Mouse (Mus musculus): ENCODE measurements around the gene Rnf215. TPM values are rescaled to one million over a fixed set of nuclear protein-coding genes. Genes with fewer than 3 reads are reported as not detected.
"Not testable (repeated sequence)": the region's sequence is repeated elsewhere in the genome, so short reads cannot be mapped to it uniquely, and the experiment has no call there.

Gene Rnf215
- polyA plus RNA-seq, 1 experiment from 2014 or later, result 29.7 TPM

DNA sequence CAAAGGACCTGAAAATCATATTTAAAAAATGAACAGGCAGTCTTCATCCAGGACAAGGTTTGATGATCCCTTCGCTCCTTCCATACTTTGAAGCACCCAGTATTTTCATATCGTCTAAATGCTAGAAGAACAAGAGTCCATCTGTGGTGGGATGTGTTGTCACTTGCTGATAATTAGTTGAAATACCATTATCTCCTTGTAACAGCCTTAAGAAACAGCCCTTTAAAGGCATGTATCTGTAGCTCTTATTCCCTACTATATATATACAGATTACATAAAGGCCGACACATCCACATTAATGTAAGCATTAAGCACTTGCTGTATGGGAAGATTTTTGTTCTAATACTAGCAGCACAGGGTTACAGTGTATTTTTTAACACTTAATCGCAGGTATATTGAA, 6.5 kb upstream of the Rnf215 start:
- not testable (repeated sequence) for H3K27me3 ChIP-seq (ENCODE audit: control insufficient read depth, insufficient read depth, low read length); H3K27ac ChIP-seq (ENCODE audit: low read depth, low read length); H3K4me2 ChIP-seq (ENCODE audit: low read depth); H3K4me3 ChIP-seq (ENCODE audit: low read depth, low read length); H3K4me1 ChIP-seq (ENCODE audit: control insufficient read depth, insufficient read depth, low read length); H3K36me3 ChIP-seq (ENCODE audit: control insufficient read depth, insufficient read depth, low read length); DNase-seq (ENCODE audit: low spot score); H3K9me3 ChIP-seq (ENCODE audit: control insufficient read depth, low read length); H3K9ac ChIP-seq (ENCODE audit: low read length); ATAC-seq (ENCODE audit: insufficient read depth, low FRiP score, low TSS enrichment)
- 96% methylated on average over 4 of the region's 4 CpGs for WGBS

- ATAC-seq (ENCODE audit: insufficient read depth, low FRiP score, low TSS enrichment), result no peak
- H3K36me3 ChIP-seq (ENCODE audit: control insufficient read depth, insufficient read depth, low read length), result peaks cover 2% of the 10 kb centered on the region; the same call in 1 of the 2 replicates
Observed at GRCm38 (mm10) chr11:4133450-4133849, 1.6 kb upstream of the Rnf215 start.

GRCm38 (mm10) chr11:4134400-4134799, 602 bp upstream of the Rnf215 start:
- Histone ChIP-seq H3K4me3 (ENCODE audit: low read depth, low read length) (no peak overlapping the region), H3K27ac (ENCODE audit: low read depth, low read length) (no peak overlapping the region), H3K9me3 (ENCODE audit: control insufficient read depth, low read length) (no peaks in the 10 kb centered on the region), H3K9ac (ENCODE audit: low read length) (no peak overlapping the region), H3K4me2 (ENCODE audit: low read depth) (no peak overlapping the region), H3K36me3 (ENCODE audit: control insufficient read depth, insufficient read depth, low read length) (peaks cover 2% of the 10 kb centered on the region; the same call in 1 of the 2 replicates), H3K27me3 (ENCODE audit: control insufficient read depth, insufficient read depth, low read length) (no peaks in the 10 kb centered on the region), H3K4me1 (ENCODE audit: control insufficient read depth, insufficient read depth, low read length) (peaks cover 6% of the 10 kb centered on the region; the same call in 1 of the 2 replicates)
- no peak for DNase-seq (ENCODE audit: low spot score)
- peak; percentile 14; the same call in 1 of the 2 replicates for ATAC-seq (ENCODE audit: insufficient read depth, low FRiP score, low TSS enrichment)
- WGBS, result 66% methylated on average over 6 of the region's 6 CpGs

More at GRCm38 (mm10) chr11:4133450-4133849, 1.6 kb upstream of the Rnf215 start:
- Histone ChIP-seq H3K9ac (ENCODE audit: low read length) (no peak overlapping the region), H3K27me3 (ENCODE audit: control insufficient read depth, insufficient read depth, low read length) (no peaks in the 10 kb centered on the region), H3K4me2 (ENCODE audit: low read depth) (no peak overlapping the region), H3K27ac (ENCODE audit: low read depth, low read length) (no peak overlapping the region), H3K4me1 (ENCODE audit: control insufficient read depth, insufficient read depth, low read length) (peaks cover 6% of the 10 kb centered on the region; the same call in 1 of the 2 replicates), H3K4me3 (ENCODE audit: low read depth, low read length) (no peak overlapping the region), H3K9me3 (ENCODE audit: control insufficient read depth, low read length) (no peaks in the 10 kb centered on the region)
- no peak for DNase-seq (ENCODE audit: low spot score)
- WGBS, result 54% methylated on average over 3 of the region's 3 CpGs

DNA sequence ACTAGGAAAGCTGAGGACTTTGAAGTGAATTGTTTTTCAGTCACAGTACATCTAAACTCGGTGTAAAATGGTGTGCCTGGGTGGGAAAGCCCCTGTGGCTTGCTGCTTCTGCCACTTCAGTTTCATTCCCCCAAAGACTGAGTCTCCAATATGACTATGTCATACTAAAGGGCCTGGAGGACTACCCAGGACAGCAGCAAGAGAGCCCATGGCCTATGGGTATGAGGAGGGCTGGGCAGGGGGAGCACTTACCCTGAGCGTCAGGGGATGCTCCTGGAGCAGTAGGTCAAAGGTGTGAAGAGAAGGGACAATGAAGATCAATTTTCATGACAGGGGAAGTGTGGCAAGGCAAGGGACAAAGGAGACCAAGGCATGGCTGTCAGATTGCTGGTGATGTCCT, 4.0 kb downstream of the Rnf215 start:
- H3K4me1 ChIP-seq (ENCODE audit: control insufficient read depth, insufficient read depth, low read length), result peaks cover 6% of the 10 kb centered on the region; the same call in 1 of the 2 replicates
- no peak overlapping the region for H3K4me2 ChIP-seq (ENCODE audit: low read depth)
- peaks cover 10% of the 10 kb centered on the region for H3K36me3 ChIP-seq (ENCODE audit: control insufficient read depth, insufficient read depth, low read length)
- H3K4me3 ChIP-seq (ENCODE audit: low read depth, low read length), result no peak overlapping the region
- ATAC-seq (ENCODE audit: insufficient read depth, low FRiP score, low TSS enrichment) (no peak), DNase-seq (ENCODE audit: low spot score) (no peak)
- H3K9ac ChIP-seq (ENCODE audit: low read length), result 0 out of 2 replicates have a peak overlapping the region, but pooled peaks have one; percentile 10
- H3K27ac ChIP-seq (ENCODE audit: low read depth, low read length), result no peak overlapping the region
- H3K27me3 ChIP-seq (ENCODE audit: control insufficient read depth, insufficient read depth, low read length), result no peaks in the 10 kb centered on the region
- WGBS, result 44% methylated on average over 2 of the region's 2 CpGs
- H3K9me3 ChIP-seq (ENCODE audit: control insufficient read depth, low read length), result no peaks in the 10 kb centered on the region

- peaks cover 11% of the 10 kb centered on the region for H3K36me3 ChIP-seq (ENCODE audit: control insufficient read depth, insufficient read depth, low read length)
- H3K4me2 ChIP-seq (ENCODE audit: low read depth), result no peak overlapping the region
Observed at GRCm38 (mm10) chr11:4141505-4141904, 6.5 kb downstream of the Rnf215 start.

GRCm38 (mm10) chr11:4142352-4142751, 7.3 kb downstream of the Rnf215 start:
- no peak overlapping the region for H3K4me3 ChIP-seq (ENCODE audit: low read depth, low read length)
- ATAC-seq (ENCODE audit: insufficient read depth, low FRiP score, low TSS enrichment), result no peak
- no peaks in the 10 kb centered on the region for H3K27me3 ChIP-seq (ENCODE audit: control insufficient read depth, insufficient read depth, low read length)
- no peak overlapping the region for H3K27ac ChIP-seq (ENCODE audit: low read depth, low read length)
- 88% methylated on average over 4 of the region's 4 CpGs for WGBS
- no peaks in the 10 kb centered on the region for H3K4me1 ChIP-seq (ENCODE audit: control insufficient read depth, insufficient read depth, low read length)
- no peak for DNase-seq (ENCODE audit: low spot score)
- no peak overlapping the region for H3K9ac ChIP-seq (ENCODE audit: low read length)
- no peak overlapping the region for H3K4me2 ChIP-seq (ENCODE audit: low read depth)
- peaks cover 11% of the 10 kb centered on the region for H3K36me3 ChIP-seq (ENCODE audit: control insufficient read depth, insufficient read depth, low read length)
- no peaks in the 10 kb centered on the region for H3K9me3 ChIP-seq (ENCODE audit: control insufficient read depth, low read length)

More at GRCm38 (mm10) chr11:4141505-4141904, 6.5 kb downstream of the Rnf215 start:
- H3K4me3 ChIP-seq (ENCODE audit: low read depth, low read length), result no peak overlapping the region
- H3K27me3 ChIP-seq (ENCODE audit: control insufficient read depth, insufficient read depth, low read length), result no peaks in the 10 kb centered on the region
- no peak for DNase-seq (ENCODE audit: low spot score)
- no peaks in the 10 kb centered on the region for H3K9me3 ChIP-seq (ENCODE audit: control insufficient read depth, low read length)
- no peak overlapping the region for H3K9ac ChIP-seq (ENCODE audit: low read length)
- peaks cover under 1% of the 10 kb centered on the region; the same call in 1 of the 2 replicates for H3K4me1 ChIP-seq (ENCODE audit: control insufficient read depth, insufficient read depth, low read length)
- no peak overlapping the region for H3K27ac ChIP-seq (ENCODE audit: low read depth, low read length)
- no peak for ATAC-seq (ENCODE audit: insufficient read depth, low FRiP score, low TSS enrichment)

DNA sequence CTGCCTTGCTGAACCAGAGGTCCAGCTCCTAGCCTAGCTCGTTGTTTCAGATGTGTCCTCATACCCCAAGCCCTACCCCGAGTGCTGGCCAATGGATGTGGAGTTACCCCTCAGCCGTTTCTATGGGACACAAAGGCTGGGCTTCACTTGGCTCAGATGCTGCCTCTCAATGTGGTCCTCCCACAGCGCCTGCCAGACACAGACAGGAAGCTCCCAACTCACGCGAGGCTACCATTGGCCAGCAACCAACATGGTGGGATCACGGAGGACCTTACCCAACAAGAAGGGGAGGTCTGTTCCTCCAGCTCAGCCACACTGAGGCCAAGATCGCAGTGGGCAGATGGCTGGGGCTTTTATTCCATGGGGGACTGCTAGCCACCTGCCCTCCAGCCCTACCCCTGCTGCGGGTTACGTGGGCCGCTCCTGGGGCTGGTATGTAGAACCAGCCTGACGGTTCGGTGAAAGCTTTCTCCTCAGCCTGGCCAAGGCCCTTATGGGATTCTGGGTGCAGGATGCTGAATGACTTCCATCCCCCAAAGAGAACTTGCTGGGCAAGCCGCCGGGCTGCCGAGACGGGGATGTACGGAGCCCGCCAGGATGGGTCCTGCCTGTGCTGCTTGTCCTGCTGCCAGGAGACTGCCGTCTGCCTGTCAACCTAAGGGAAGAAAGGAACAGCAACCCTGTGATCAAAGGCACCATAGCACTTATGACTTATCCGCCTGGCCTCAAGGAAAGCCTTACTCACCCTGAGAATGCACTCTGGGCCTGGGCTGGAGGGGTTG, 8.5 kb downstream of the Rnf215 start:
- Histone ChIP-seq H3K27me3 (ENCODE audit: control insufficient read depth, insufficient read depth, low read length) (no peaks in the 10 kb centered on the region), H3K9ac (ENCODE audit: low read length) (no peak overlapping the region), H3K4me1 (ENCODE audit: control insufficient read depth, insufficient read depth, low read length) (no peaks in the 10 kb centered on the region), H3K36me3 (ENCODE audit: control insufficient read depth, insufficient read depth, low read length) (peaks cover 9% of the 10 kb centered on the region), H3K4me2 (ENCODE audit: low read depth) (no peak overlapping the region), H3K27ac (ENCODE audit: low read depth, low read length) (no peak overlapping the region), H3K9me3 (ENCODE audit: control insufficient read depth, low read length) (no peaks in the 10 kb centered on the region), H3K4me3 (ENCODE audit: low read depth, low read length) (no peak overlapping the region)
- 92% methylated on average over 21 of the region's 21 CpGs for WGBS
- ATAC-seq (ENCODE audit: insufficient read depth, low FRiP score, low TSS enrichment), result no peak
- DNase-seq (ENCODE audit: low spot score), result no peak

DNA sequence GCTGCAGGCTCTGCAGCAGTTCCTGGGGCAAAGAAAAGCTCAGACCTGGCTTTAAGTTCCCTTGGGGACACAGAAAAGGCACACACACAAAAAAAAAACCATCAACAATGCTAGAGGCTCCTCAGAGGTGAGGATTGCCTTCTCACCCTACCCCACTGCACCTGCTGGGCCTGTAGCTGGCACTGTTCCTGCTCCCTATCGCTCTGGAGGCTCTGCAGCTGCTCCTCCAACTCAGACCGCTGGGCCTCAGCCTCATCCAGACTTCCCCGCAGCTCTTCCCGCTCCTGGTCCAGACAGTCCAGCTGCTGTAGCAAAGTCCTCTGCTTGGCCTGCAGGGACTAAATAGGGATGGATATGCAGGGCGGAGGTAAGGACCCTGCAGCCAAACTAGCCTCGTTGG, 11.4 kb downstream of the Rnf215 start:
- peaks cover 9% of the 10 kb centered on the region for H3K36me3 ChIP-seq (ENCODE audit: control insufficient read depth, insufficient read depth, low read length)
- H3K27me3 ChIP-seq (ENCODE audit: control insufficient read depth, insufficient read depth, low read length), result no peaks in the 10 kb centered on the region
- WGBS, result 89% methylated on average over 6 of the region's 6 CpGs
- DNase-seq (ENCODE audit: low spot score) (no peak), ATAC-seq (ENCODE audit: insufficient read depth, low FRiP score, low TSS enrichment) (no peak)
- no peak overlapping the region for H3K9ac ChIP-seq (ENCODE audit: low read length)
- no peak overlapping the region for H3K4me2 ChIP-seq (ENCODE audit: low read depth)
- H3K4me3 ChIP-seq (ENCODE audit: low read depth, low read length), result no peak overlapping the region
- H3K4me1 ChIP-seq (ENCODE audit: control insufficient read depth, insufficient read depth, low read length), result no peaks in the 10 kb centered on the region
- H3K9me3 ChIP-seq (ENCODE audit: control insufficient read depth, low read length), result no peaks in the 10 kb centered on the region
- no peak overlapping the region for H3K27ac ChIP-seq (ENCODE audit: low read depth, low read length)

DNA sequence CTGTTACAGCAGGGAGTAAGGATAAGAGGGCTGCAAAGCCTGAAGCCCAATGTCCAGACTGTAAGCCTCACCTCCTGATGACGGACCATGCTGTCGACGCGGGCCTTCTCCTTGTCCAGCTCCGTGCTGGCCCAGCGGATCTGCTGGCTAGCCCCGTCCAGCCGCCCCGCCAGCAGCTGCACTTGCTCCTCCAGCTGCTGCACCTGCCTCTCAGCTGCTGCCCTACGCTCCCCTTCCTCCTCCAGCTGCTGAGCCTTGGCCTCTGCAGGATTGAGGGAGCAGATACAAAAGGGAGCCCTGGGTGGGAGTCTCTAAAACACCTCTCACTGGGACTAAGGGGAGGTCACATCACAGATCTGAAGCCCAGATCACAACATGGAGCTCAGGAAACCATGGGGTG, 12.1 kb downstream of the Rnf215 start:
- Histone ChIP-seq H3K9ac (ENCODE audit: low read length) (no peak overlapping the region), H3K4me3 (ENCODE audit: low read depth, low read length) (no peak overlapping the region), H3K4me1 (ENCODE audit: control insufficient read depth, insufficient read depth, low read length) (no peaks in the 10 kb centered on the region), H3K4me2 (ENCODE audit: low read depth) (no peak overlapping the region), H3K27me3 (ENCODE audit: control insufficient read depth, insufficient read depth, low read length) (no peaks in the 10 kb centered on the region), H3K9me3 (ENCODE audit: control insufficient read depth, low read length) (no peaks in the 10 kb centered on the region), H3K27ac (ENCODE audit: low read depth, low read length) (no peak overlapping the region), H3K36me3 (ENCODE audit: control insufficient read depth, insufficient read depth, low read length) (peaks cover 9% of the 10 kb centered on the region)
- ATAC-seq (ENCODE audit: insufficient read depth, low FRiP score, low TSS enrichment), result no peak
- WGBS, result 87% methylated on average over 10 of the region's 10 CpGs
- no peak for DNase-seq (ENCODE audit: low spot score)
